Mouse (Mus musculus) megakaryocyte, embryonic 14.5 days (primary cell): ENCODE results near the gene Rem1.

Experiments
- FLI1 ChIP-seq: IDR thresholded peaks from 2 replicates; pipeline ENCODE4 v1.6.1; 2012; ENCODE audit warnings: low read length, inconsistent platforms, mixed read lengths
- GATA1 ChIP-seq: IDR thresholded peaks from 3 replicates; pipeline ENCODE4 v1.6.1; 2012; ENCODE audit warnings: mixed read lengths, low read length, inconsistent platforms, borderline replicate concordance

DNA sequence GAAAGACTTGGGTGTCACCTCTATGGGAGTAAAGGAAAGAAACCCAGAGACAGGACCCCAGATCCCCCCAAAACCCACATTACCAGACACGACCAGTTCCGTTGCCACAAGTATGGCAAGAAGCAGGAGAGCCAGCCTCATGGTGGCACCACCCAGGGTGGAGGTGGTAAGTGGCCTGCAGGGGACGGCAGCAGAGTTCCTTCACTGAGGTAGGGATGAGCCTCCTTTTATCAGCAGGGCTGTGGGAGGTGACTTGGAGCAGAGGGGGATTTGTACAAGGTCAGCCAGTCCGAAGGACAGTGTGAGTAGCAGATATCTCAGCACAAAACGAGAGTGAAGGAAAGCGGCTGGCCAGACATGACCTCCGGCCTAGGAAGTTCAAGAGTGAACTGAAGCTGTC is 46.6 kb upstream of the Rem1 start, which contains the start of gene Defb19:
- TF ChIP-seq GATA1 (no peak), FLI1 (no peak)
